Mouse (Mus musculus) thymus, postnatal 4 days (tissue): ENCODE measurements around the gene Plin3.

ENCODE experiments used
- DNase-seq: peaks from one replicate; pipeline ENCODE4 v3.0.0; 2021

Gene Plin3

GRCm38 (mm10) chr17:56241541-56242401, 50.9 kb downstream of the Plin3 start:
- peak; percentile 98 for DNase-seq

DNA sequence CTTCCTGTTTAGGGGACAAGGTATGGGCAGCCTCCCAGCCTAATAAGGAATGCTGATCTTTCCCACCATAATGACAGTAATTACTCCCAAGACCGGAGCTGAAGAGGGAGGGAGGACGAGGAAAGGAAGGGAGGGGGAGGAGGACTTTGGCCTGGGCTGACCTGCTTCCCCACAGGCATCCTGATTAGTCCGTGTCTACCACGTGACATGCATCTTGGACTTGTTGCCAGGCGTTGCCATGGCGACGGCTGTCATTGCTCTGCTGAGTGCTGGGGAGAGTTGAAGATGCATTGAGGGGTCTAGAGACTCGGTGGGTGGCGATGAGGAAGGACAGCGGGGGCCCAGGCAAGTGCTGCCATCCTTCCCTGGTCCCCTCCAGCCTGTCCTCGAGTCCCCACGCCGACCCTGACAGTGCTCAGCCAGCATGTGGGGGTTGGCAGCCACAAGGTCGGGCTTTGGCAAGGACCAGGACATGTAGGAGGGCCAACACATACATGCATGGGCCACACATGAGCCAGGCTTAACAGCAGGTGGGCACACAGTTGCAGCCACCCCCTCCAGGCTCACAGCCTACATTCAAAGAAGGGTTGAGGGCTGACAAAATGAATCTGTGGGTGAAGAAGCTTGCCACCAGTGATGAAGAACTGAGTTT, 58.7 kb downstream of the Plin3 start:
- DNase-seq = no peak

DNA sequence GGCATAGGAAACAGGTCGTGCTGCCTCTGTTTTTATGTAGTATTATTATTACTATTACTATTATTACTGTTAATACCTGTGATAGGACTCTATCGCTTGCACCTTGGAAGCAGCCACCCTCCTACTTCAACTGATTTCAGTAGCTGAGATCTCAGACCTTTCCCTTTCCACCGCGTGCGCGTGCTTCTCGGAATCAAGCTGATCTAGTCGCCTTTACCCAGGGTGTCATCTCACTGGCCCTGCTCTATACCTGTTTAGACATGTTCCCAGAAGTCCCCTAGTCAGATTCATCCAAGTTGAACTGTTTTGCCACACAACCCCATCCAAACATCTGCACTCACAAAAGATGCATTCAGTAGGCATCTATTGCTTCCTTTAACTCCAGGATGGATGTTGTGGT, 59.3 kb downstream of the Plin3 start:
- DNase-seq = no peak

DNA sequence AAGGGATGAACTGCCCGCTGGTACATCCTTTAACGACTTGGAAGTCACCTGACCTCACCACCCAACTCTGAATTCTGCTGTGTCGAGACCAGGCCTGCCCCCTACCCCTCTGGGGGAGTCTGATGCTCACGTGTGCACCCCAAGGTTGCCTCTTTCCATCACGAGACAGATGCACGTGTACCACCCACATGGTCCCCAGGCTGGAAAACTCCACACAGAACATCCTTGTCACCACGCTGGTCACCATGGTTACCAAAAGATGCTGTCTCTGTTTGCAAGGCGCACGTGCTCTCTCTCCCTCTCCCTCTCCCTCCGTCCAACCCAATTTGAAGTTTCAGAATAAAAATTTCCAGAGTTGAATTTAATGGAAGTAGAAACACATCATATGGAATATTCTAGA, 62.7 kb downstream of the Plin3 start:
- no peak for DNase-seq
